Comparison of ENCODE assay signal across 9 mouse cellular contexts in genomic region chr12:91765504-91765903, GRCm38 (mm10). TPM values are rescaled to one million over a fixed set of nuclear protein-coding genes. Genes with fewer than 3 reads are reported as not detected.
DNase-seq lines count a peak whose midpoint lies in the region; ATAC-seq lines count a peak whose summit lies in the region.
"Had no signal": no experiment of that assay in that cellular context is flagged by ENCODE, and none has a peak within 500 bp of the region (broad histone marks: within the 10 kb centered on the region; RNA-seq: fewer than 3 reads in every experiment).

No protein-coding gene starts in this region.

- WGBS in kidney, embryonic 15.5 days: 49% methylated on average over 13 of the region's 13 CpGs
- 44% methylated on average over 13 of the region's 13 CpGs for WGBS in kidney, embryonic 14.5 days
- 12% methylated on average over 13 of the region's 13 CpGs for WGBS in liver, embryonic 15.5 days (ENCODE audit: insufficient replicate concordance)

- H3K27me3 ChIP-seq in kidney, embryonic 15.5 days: no peaks in the 10 kb centered on the region
- H3K27me3 ChIP-seq in kidney, embryonic 14.5 days (ENCODE audit: control insufficient read depth, insufficient read depth, low read length): no peaks in the 10 kb centered on the region
- H3K27me3 ChIP-seq in liver, embryonic 15.5 days: peaks cover 15% of the 10 kb centered on the region
- H3K27me3 ChIP-seq in splenic B cell, adult 2 months (ENCODE audit: control insufficient read depth, insufficient read depth, low read length, poor library complexity, severe bottlenecking): no peaks in the 10 kb centered on the region
- H3K27me3 ChIP-seq: embryonic facial prominence, embryonic 13.5 days had no signal

- H3K36me3 ChIP-seq in kidney, embryonic 15.5 days: no peaks in the 10 kb centered on the region
- H3K36me3 ChIP-seq in kidney, embryonic 14.5 days (ENCODE audit: control insufficient read depth, insufficient read depth, low read length): no peaks in the 10 kb centered on the region
- H3K36me3 ChIP-seq in liver, embryonic 15.5 days (replicated peaks): no peaks in the 10 kb centered on the region
- no peaks in the 10 kb centered on the region for H3K36me3 ChIP-seq in splenic B cell, adult 2 months (ENCODE audit: control insufficient read depth, insufficient read depth, low read length, poor library complexity, severe bottlenecking)
- H3K36me3 ChIP-seq: embryonic facial prominence, embryonic 13.5 days had no signal

- H3K4me1 ChIP-seq in kidney, embryonic 15.5 days: peaks cover 29% of the 10 kb centered on the region
- H3K4me1 ChIP-seq in kidney, embryonic 14.5 days (ENCODE audit: control insufficient read depth, insufficient read depth, low read length): peaks cover 7% of the 10 kb centered on the region
- peaks cover 49% of the 10 kb centered on the region for H3K4me1 ChIP-seq in liver, embryonic 15.5 days (replicated peaks)

- H3K9ac ChIP-seq in kidney, embryonic 15.5 days: no peak overlapping the region
- H3K9ac ChIP-seq in kidney, embryonic 14.5 days (ENCODE audit: low read depth, low read length): no peak overlapping the region
- no peak overlapping the region for H3K9ac ChIP-seq in liver, embryonic 15.5 days
- H3K9ac ChIP-seq: embryonic facial prominence, embryonic 13.5 days had no signal

- ATAC-seq in kidney, embryonic 15.5 days (replicated peaks; ENCODE audit: low FRiP score): no peak
- no peak for ATAC-seq in kidney, embryonic 14.5 days (ENCODE audit: low FRiP score, low TSS enrichment)
- ATAC-seq in liver, embryonic 15.5 days (ENCODE audit: insufficient read depth): 0 out of 2 replicates have a peak, but pooled peaks have one; percentile 3

- no peak overlapping the region for H3K4me2 ChIP-seq in kidney, embryonic 15.5 days
- H3K4me2 ChIP-seq in kidney, embryonic 14.5 days (replicated peaks; ENCODE audit: low read depth, low read length): no peak overlapping the region
- peak overlapping the region; percentile 50 for H3K4me2 ChIP-seq in liver, embryonic 15.5 days
- H3K4me2 ChIP-seq: embryonic facial prominence, embryonic 13.5 days had no signal

- intact Hi-C loops in left cerebral cortex, postnatal 14 days (cut with DNase I): no loop called here

- peak; percentile 59 for DNase-seq in T-cell, adult 2 months (ENCODE audit: low spot score)
- DNase-seq in splenic B cell, adult 2 months (ENCODE audit: low read depth, low spot score): peak; percentile 87
- DNase-seq in layer of hippocampus, adult 11-12 months (ENCODE audit: low spot score): no peak
- no peak for DNase-seq in left cerebral cortex, postnatal 14 days (ENCODE audit: low spot score in 2 of 2)
- no peak for DNase-seq in cerebellum, postnatal 4 days (ENCODE audit: low spot score in 2 of 2)

- no peak overlapping the region for H3K4me3 ChIP-seq in kidney, embryonic 15.5 days (replicated peaks)
- H3K4me3 ChIP-seq in kidney, embryonic 14.5 days (ENCODE audit: low read length): no peak overlapping the region
- no peak overlapping the region; the same call in 1 of the 2 replicates for H3K4me3 ChIP-seq in liver, embryonic 15.5 days (replicated peaks)
- H3K4me3 ChIP-seq: embryonic facial prominence, embryonic 13.5 days had no signal

- no peaks in the 10 kb centered on the region for H3K9me3 ChIP-seq in kidney, embryonic 15.5 days (replicated peaks)
- no peaks in the 10 kb centered on the region for H3K9me3 ChIP-seq in kidney, embryonic 14.5 days (ENCODE audit: control insufficient read depth, low read length)
- H3K9me3 ChIP-seq in liver, embryonic 15.5 days (replicated peaks): no peaks in the 10 kb centered on the region
- H3K9me3 ChIP-seq: embryonic facial prominence, embryonic 13.5 days had no signal

- peak overlapping the region; percentile 37; the same call in 1 of the 2 replicates for H3K27ac ChIP-seq in kidney, embryonic 15.5 days
- H3K27ac ChIP-seq in kidney, embryonic 14.5 days (ENCODE audit: low read depth, low read length): no peak overlapping the region
- peak overlapping the region; percentile 42; the same call in 1 of the 2 replicates for H3K27ac ChIP-seq in liver, embryonic 15.5 days (replicated peaks)
- H3K27ac ChIP-seq: embryonic facial prominence, embryonic 13.5 days had no signal

RNA-seq across cellular contexts. Expression of gene Ston2, which starts 22.7 kb away (rescaled TPM):
- polyA plus RNA-seq in kidney, embryonic 15.5 days (2015; fragmentation: Nextera tagmentation; extraction: Ambion mirVana): 11.2 and 12.4 TPM in 2 replicates
- polyA plus RNA-seq in kidney, embryonic 14.5 days (2014; fragmentation: Nextera tagmentation; extraction: Ambion mirVana): 7.8 and 13.4 TPM in 2 replicates
- 13.6 and 14.5 TPM in 2 replicates for polyA plus RNA-seq in liver, embryonic 15.5 days (2015; fragmentation: Nextera tagmentation; extraction: Ambion mirVana)
- total RNA-seq in left cerebral cortex, postnatal 14 days (2021): 10 to 100 TPM; 16.7 to 17.6 TPM

Comparison
In these comparisons a context has a peak if more than half of its experiments do, and no peak if none do; other contexts are left out.
1. DNase-seq: peak in T-cell, adult 2 months (single experiment) and splenic B cell, adult 2 months (single experiment); none in layer of hippocampus, adult 11-12 months (single experiment), left cerebral cortex, postnatal 14 days (0 of 2) and cerebellum, postnatal 4 days (0 of 2).